Mouse (Mus musculus) Patski (cell line): ENCODE measurements around the gene Nsdhl. TPM values are rescaled to one million over a fixed set of nuclear protein-coding genes. Genes with fewer than 3 reads are reported as not detected.

Source experiments
- ATAC-seq: fragments of 100-300 bp; one replicate; pipeline ENCODE4 v1.8.0; 2021
- CTCF ChIA-PET: fragments of 350-600 bp; sonication (Branson Sonifier 250); formaldehyde crosslinking; loops from one replicate; lab custom pipeline; 2022; ENCODE audit warnings: inconsistent platforms; lab: Charles Lee
- POLR2A ChIA-PET: fragments of 350-600 bp; sonication (Branson Sonifier 250); formaldehyde crosslinking; loops from one replicate; lab custom pipeline; 2022; ENCODE audit warnings: antibody characterized with exemption, inconsistent platforms; lab: Charles Lee
- DNase-seq: peaks from one replicate; pipeline ENCODE4 v3.0.0-alpha.2; 2011; ENCODE audit warnings: low read depth, low spot score
- H3K27me3 ChIP-seq: fragments of 371-371 bp; one replicate; pipeline ENCODE4 v1.5.1; 2021
- CTCF ChIP-seq: fragments of 100-300 bp; IDR thresholded peaks from one replicate; pipeline ENCODE4 v1.5.1; 2021
- in situ Hi-C: fragments of 300-500 bp; cut with MboI; formaldehyde crosslinking; loops from 3 replicates; pipeline ENCODE4 v1.11.1; 2018; ENCODE audit warnings: low pct_unique_long_range_greater_than_20kb, mixed read lengths
- polyA plus RNA-seq: library from polyadenylated mRNA; unstranded; gene quantifications from one replicate; pipeline ENCODE4 v1.2.3, GENCODE M21; 2021

Nsdhl gene
- polyA plus RNA-seq: 26.1 TPM

DNA sequence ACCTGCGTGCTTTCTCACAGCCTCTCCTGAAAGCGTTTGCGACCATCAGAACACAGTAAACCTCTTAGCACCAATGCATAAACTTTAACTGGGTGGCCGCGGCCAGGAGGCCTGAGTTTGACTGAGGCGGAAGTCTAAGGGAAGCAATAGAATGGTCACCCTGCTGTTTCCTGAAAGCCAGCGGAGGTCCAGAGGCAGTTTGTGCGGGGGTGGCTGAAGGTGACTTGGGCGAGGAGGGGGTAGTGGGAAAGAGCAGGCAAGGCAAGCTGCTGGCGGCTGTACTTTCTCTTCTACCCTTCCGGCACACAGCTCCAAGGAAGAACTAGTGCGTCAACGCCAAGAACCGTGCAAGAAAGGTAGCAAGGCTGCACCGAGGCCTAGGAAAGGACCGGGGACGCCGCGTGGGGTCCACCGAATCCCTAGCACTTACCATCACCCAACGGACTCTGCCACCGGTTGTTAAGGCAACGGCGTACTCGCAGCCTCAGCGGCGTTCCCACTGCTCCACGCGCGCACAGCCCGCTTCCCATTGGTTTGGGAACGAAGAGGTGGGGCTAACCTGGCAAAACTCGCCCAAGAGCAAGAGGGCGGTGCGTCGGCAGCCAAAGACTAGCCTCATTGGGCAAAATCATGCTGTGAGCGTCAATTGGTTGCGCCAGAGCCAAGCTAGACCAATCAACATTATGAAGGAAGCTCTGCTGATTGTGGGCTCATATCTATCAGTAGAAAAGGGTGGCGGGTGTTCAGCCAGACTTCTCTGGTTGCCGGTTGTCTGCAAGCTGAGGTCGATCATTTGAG, at the start of gene Nsdhl, which contains the start of gene Cetn2:
Gene Nsdhl (plus strand): TSS at position 674 of the 798 bp plus-strand sequence.
Gene Cetn2 (minus strand): TSS at position 528 of the 798 bp plus-strand sequence.
- H3K27me3 ChIP-seq: peaks cover 29% of the 10 kb centered on the region
- in situ Hi-C loops: no loop called here
- DNase-seq (peak; percentile 48), ATAC-seq (peak; percentile 99)
- TF ChIP-seq CTCF: no peak
- CTCF ChIA-PET: interaction anchor here (1.4 kb wide), 1 partner anchor 10 kb away, joined by 6 read pairs; no protein-coding TSS in a partner anchor
- POLR2A ChIA-PET: no interaction called here

DNA sequence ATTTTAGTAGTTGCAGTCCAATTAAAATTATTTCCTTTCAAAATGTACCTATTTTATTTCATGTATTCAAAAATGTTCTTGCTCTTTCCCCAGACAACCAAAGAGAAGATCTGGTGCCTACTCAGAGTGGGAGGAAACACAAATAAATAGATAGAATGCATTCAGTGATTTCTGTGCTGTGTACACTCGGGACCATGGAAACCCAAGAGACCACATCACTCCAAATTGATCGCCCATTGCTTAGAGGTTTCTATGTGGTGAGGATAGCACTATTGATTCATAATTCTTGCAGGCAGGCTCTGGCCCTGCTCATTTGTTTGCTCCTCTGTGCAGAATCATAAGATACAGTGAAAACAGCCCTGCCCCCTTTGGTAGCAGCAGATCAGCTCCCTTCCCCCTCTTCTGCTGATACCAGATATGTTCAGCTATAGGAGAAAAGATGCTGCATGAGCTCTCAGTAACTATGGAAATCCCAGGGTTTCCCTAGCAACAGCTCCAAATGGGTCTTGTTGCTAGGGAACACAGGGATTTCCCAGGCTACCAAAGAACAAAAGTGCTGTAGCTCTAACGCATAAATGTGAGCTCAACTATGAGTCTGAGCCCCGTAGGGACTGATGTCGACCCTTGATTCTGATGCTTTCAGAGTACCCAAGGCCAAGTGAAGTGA, 22.8 kb upstream of the Nsdhl start:
- POLR2A ChIA-PET: no interaction called here
- in situ Hi-C loops: no loop called here
- CTCF ChIA-PET: no interaction called here
- DNase-seq: no peak
- TF ChIP-seq CTCF: no peak
- peaks cover 36% of the 10 kb centered on the region for H3K27me3 ChIP-seq
- no peak for ATAC-seq

DNA sequence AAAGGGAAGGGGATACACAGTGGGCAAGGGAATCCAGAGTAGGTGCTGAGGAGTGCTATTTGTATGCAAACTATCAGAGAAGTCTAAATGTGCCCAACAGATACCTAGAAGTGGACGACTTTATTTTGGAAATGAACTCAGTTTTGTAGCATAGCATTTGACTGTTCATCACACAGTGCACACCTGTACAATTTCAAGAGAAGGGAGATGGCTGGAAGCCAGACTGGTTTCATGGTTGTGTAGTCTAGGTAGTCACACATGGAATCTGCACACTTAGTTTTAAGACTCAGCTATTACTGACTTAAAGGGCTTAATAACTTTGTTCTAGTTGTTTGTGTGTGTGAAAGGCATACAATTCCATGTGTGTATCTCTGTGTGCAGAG, 22.3 kb upstream of the Nsdhl start:
- CTCF ChIA-PET: no interaction called here
- POLR2A ChIA-PET: no interaction called here
- DNase-seq: no peak
- ATAC-seq: no peak
- TF ChIP-seq CTCF: no peak
- peaks cover 36% of the 10 kb centered on the region for H3K27me3 ChIP-seq
- in situ Hi-C loops: no loop called here

DNA sequence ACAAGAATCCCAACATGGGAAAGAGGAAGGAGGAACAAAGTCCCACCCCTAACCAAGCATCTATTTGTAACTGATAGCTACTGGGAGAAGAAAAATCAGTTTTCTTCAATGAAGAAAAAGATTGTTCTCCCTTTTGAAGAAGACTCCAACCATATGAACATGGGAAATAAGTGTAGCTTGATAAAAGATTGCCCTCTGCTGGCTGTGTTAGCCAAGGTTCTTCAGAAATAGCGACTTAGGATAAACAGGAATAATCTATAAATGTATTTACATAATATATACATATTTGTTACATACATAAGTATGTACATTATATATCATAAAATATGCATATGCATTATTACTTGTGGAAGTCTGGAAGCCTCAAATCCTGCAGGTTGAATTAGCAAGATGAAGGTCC, 15.8 kb upstream of the Nsdhl start:
- ATAC-seq (no peak), DNase-seq (no peak)
- in situ Hi-C loops: no loop called here
- H3K27me3 ChIP-seq: peaks cover 25% of the 10 kb centered on the region
- peak; percentile 26 for TF ChIP-seq CTCF
- ChIA-PET CTCF (no interaction called here), POLR2A (no interaction called here)

DNA sequence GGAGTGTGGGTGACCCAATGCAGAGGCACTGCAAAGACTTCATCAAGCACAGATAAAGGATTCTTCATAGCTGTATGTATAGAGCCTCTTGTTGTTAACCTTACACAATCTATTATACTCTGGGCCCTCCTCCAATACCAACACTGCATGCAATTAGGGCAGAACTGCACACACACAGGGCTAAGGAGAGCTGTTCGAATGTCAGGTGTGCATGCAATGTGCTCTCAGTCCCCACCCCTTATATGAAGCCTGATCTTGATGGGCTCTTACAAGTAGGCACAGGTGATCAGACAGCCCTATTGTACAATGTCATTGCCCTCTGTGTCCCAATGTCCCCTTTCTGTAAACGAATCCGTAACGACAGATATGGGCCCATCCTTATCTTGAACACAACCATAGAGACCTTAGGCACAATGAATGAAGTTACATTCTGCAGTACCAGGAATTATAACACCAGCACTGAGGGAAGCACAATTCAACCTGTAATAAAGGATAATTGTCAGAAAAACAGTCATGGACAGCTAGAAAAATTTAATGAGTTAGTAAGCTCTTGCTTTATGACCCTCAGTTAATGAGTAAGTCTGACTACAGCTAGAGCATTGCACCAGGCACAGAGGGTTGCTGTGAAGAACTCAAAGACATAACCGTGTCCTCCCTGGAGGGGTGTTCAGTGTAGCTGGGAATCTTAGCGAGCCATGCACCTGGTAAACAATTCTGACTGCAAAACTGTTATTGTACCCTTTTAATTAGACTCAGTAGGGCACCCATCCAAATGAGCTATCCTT, 10.5 kb upstream of the Nsdhl start:
- ChIA-PET POLR2A (interaction anchor here (1.1 kb wide), 1 partner anchor 45 kb away, joined by 4 read pairs; no protein-coding TSS in a partner anchor), CTCF (interaction anchor here (1.1 to 1.4 kb wide), 2 partner anchors 11 to 57 kb away, joined by 3 to 6 read pairs; partner anchors contain the start of genes Cetn2 and Nsdhl)
- H3K27me3 ChIP-seq: peaks cover 4% of the 10 kb centered on the region
- in situ Hi-C loops: no loop called here
- no peak for TF ChIP-seq CTCF
- DNase-seq (peak; percentile 9), ATAC-seq (peak; percentile 44)

DNA sequence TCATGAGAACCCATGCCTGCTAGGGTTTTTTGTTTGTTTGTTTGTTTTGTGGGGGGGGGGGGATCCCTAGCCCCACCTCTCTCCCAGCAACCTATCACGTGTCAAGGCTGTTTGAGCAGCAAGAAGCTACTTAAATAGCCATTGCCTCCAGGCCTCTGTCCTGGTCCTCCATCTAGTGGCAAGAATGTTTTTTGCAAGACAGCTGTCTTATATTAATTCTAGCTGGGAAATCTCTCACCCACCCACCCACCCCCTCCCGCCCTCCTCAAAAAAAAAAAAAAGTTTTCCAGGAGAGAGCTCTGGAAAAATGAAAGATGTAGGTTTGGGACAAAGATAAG, 10.0 kb upstream of the Nsdhl start:
- in situ Hi-C loops: no loop called here

DNA sequence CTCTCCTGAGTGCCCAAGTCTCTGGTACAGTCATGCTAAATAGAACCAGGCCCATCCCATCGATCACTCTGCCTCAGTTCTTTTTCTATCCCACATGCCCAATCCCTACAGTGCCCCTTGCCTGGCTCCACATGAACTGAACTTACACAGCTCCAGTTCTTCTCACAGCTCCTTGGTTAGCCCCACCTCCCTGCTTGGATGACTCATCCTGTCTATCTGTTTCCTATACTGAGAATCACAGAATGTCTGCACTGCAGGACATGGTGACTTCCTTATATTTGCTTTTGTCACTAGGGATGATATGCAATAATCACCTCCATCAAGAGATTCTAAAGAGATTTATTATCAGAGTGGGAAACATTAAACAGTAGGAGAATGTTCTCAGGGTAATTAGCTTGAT, 6.7 kb upstream of the Nsdhl start:
- TF ChIP-seq CTCF: no peak
- POLR2A ChIA-PET: no interaction called here
- ATAC-seq (peak; percentile 65), DNase-seq (no peak)
- peaks cover 15% of the 10 kb centered on the region for H3K27me3 ChIP-seq
- in situ Hi-C loops: no loop called here
- CTCF ChIA-PET: no interaction called here

More for the DNA sequence above, 10.0 kb upstream of the Nsdhl start:
- peaks cover 7% of the 10 kb centered on the region for H3K27me3 ChIP-seq
- CTCF ChIA-PET: interaction anchor here (1.1 to 1.4 kb wide), 2 partner anchors 10 to 57 kb away, joined by 3 to 6 read pairs; partner anchors contain the start of genes Cetn2 and Nsdhl
- TF ChIP-seq CTCF: peak; percentile 49
- peak; percentile 79 for ATAC-seq
- peak; percentile 20 for DNase-seq
- POLR2A ChIA-PET: interaction anchor here (1.1 kb wide), 1 partner anchor 45 kb away, joined by 4 read pairs; no protein-coding TSS in a partner anchor

DNA sequence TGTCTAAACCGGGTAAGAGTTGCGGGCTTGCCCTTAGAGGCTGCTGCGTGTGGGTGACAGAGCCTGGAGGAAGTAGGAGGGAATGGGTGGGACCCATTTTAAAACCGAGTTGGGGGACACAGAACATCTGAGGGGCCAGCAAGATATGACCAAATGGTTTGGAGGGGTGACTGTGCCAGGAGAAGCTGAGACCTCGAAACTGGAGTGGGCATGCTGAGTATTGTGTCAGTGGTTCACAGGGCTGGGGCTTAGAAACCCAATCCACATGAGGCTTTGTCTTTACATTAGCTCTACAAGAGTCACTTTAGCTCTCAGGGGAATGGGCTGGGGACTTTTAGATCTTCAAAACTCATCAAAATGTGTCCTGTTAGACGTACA, 314 bp downstream of the Nsdhl start:
- peaks cover 28% of the 10 kb centered on the region for H3K27me3 ChIP-seq
- ChIA-PET CTCF (interaction anchor here (1.4 kb wide), 1 partner anchor 10 kb away, joined by 6 read pairs; no protein-coding TSS in a partner anchor), POLR2A (no interaction called here)
- no peak for DNase-seq
- TF ChIP-seq CTCF: no peak
- in situ Hi-C loops: no loop called here
- ATAC-seq: peak; percentile 6

DNA sequence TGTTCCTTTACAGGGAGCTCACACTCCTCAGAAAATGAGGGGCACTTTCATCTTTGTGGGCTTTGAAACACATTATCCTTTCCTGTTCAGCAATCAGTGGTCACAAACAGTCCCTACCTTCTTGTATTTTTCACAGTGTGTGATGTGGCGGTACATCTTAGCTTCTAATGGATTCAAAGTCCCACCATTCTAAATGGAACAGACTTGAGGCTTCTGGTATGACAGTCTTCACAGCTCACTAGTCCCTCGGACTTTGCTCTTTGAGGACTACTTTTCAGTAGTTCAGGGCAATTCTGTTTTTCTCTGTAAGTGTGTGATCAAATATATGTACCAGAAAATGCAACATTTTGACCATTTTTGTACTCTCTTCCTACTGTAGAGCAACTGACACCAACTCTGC, 3.0 kb downstream of the Nsdhl start:
- POLR2A ChIA-PET: no interaction called here
- no peak for TF ChIP-seq CTCF
- ATAC-seq (no peak), DNase-seq (no peak)
- CTCF ChIA-PET: no interaction called here
- in situ Hi-C loops: no loop called here
- peaks cover 23% of the 10 kb centered on the region for H3K27me3 ChIP-seq

DNA sequence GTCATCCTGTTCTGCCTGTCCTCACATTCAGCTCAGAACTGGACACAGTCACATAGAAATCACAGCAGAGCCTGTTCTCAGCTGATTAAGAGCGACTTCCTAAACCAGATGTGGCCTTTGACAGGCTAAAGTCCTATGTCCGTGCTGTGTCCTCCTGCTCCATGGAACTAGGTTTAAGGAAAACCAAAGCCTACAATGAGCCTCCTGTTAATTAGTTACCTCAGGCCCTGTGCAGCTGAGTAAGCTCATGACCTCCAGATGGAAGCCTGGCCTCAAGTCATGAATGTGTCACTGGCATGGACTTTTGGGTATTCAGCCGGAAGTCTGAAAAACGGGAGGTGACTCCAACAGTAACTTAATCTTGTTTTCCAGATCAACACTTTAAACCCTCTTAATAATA, 35.1 kb downstream of the Nsdhl start:
- in situ Hi-C loops: no loop called here
- ChIA-PET POLR2A (interaction anchor here (0.7 to 1.1 kb wide), 2 partner anchors 30 to 45 kb away, joined by 4 read pairs; no protein-coding TSS in a partner anchor), CTCF (interaction anchor here (1.2 kb wide), 1 partner anchor 13 kb away, joined by 3 read pairs; no protein-coding TSS in a partner anchor)
- peak; percentile 67 for ATAC-seq
- DNase-seq: peak; percentile 39
- TF ChIP-seq CTCF: no peak
- peaks cover 7% of the 10 kb centered on the region for H3K27me3 ChIP-seq
